Mouse (Mus musculus) stomach, embryonic 16.5 days (tissue): ENCODE data around the gene Lgals2. TPM values are rescaled to one million over a fixed set of nuclear protein-coding genes. Genes with fewer than 3 reads are reported as not detected.

ENCODE experiments used
- ATAC-seq: fragments of 200-750 bp; cut with Nextera tagmentation; 2 replicates; pipeline ENCODE4 v1.8.0; 2017; ENCODE audit warnings: moderate number of reproducible peaks, moderate TSS enrichment; ENCODE audit not compliant: insufficient read depth, low FRiP score
- H3K27ac ChIP-seq: fragments of 300-500 bp; sonication (generic); 2 replicates; pipeline ENCODE4 v1.5.1; 2014; ENCODE audit warnings: low read length
- H3K27me3 ChIP-seq: fragments of 300-500 bp; sonication (generic); 2 replicates; pipeline ENCODE4 v1.6.1; 2014; ENCODE audit warnings: low read length, control low read depth, mixed read lengths; ENCODE audit not compliant: control insufficient read depth, insufficient read depth
- H3K36me3 ChIP-seq: fragments of 300-500 bp; sonication (generic); 2 replicates; pipeline ENCODE4 v1.6.1; 2014; ENCODE audit warnings: low read length; ENCODE audit not compliant: control insufficient read depth, insufficient read depth
- H3K4me1 ChIP-seq: fragments of 300-500 bp; sonication (generic); 2 replicates; pipeline ENCODE4 v1.6.1; 2014; ENCODE audit warnings: low read length, control low read depth, mixed read lengths; ENCODE audit not compliant: control insufficient read depth, insufficient read depth
- H3K4me2 ChIP-seq: fragments of 300-500 bp; sonication (generic); 2 replicates; pipeline ENCODE4 v1.6.1; 2014; ENCODE audit warnings: low read depth, low read length, mixed read lengths
- H3K4me3 ChIP-seq: fragments of 300-500 bp; sonication (generic); replicated peaks from 2 replicates; pipeline ENCODE4 v1.5.1; 2014; ENCODE audit warnings: mild to moderate bottlenecking, low read length
- H3K9ac ChIP-seq: fragments of 300-500 bp; sonication (generic); 2 replicates; pipeline ENCODE4 v1.6.1; 2014; ENCODE audit warnings: low read length
- H3K9me3 ChIP-seq: fragments of 300-500 bp; sonication (generic); replicated peaks from 2 replicates; pipeline ENCODE4 v1.6.1; 2016; ENCODE audit warnings: low read length, control low read depth; ENCODE audit not compliant: control insufficient read depth
- WGBS: fragments of 180-500 bp; shearing (Covaris S2); extraction: QIAGEN DNeasy Blood & Tissue Kit; methylation state at CpG from one replicate; pipeline ENCODE4 v1.1.7; 2014; 5-methylcytosine and 5-hydroxymethylcytosine counted together
- polyA plus RNA-seq: library from polyadenylated mRNA; unstranded; fragments of >200 nt; fragmentation: Nextera tagmentation; extraction: Ambion mirVana; gene quantifications from 2 replicates; pipeline ENCODE4 v1.2.1, GENCODE M21; 2015

The Lgals2 gene
- polyA plus RNA-seq, 1 experiment from 2014 or later = 122 TPM

- Histone ChIP-seq H3K27ac (peak overlapping the region; percentile 96), H3K4me3 (peak overlapping the region; percentile 80), H3K9ac (peak overlapping the region; percentile 85), H3K4me1 (peaks cover 65% of the 10 kb centered on the region), H3K9me3 (no peaks in the 10 kb centered on the region), H3K27me3 (no peaks in the 10 kb centered on the region), H3K36me3 (peaks cover 12% of the 10 kb centered on the region; the same call in 1 of the 2 replicates), H3K4me2 (peak overlapping the region; percentile 73)
- 35% methylated on average over 21 of the region's 21 CpGs for WGBS
- ATAC-seq = no peak
These were observed 11.5 kb downstream of the Lgals2 start for GRCm38 (mm10) chr15:78843581-78844469.

- H3K27ac ChIP-seq = peak within 1 kb of the TSS; percentile 96
- 0 out of 2 replicates have a peak, but pooled peaks cover 8% of the 10 kb centered on the region for H3K36me3 ChIP-seq
- no peaks in the 10 kb centered on the region for H3K27me3 ChIP-seq
- peak within 1 kb of the TSS; percentile 80 for H3K4me3 ChIP-seq
- H3K9ac ChIP-seq = peak within 1 kb of the TSS; percentile 85
- peaks cover 56% of the 10 kb centered on the region for H3K4me1 ChIP-seq
- no peaks in the 10 kb centered on the region for H3K9me3 ChIP-seq
- H3K4me2 ChIP-seq = peak within 1 kb of the TSS; percentile 73
- ATAC-seq = peak; percentile 86
- WGBS = under 1% methylated on average over 80 of the region's 86 CpGs
These were observed 12.8 kb downstream of the Lgals2 start, which contains the start of gene Cdc42ep1 for GRCm38 (mm10) chr15:78842371-78843163. Gene Cdc42ep1 (plus strand): TSS chr15:78842624.

- Histone ChIP-seq H3K9me3 (no peaks in the 10 kb centered on the region), H3K4me3 (no peak overlapping the region), H3K9ac (peak overlapping the region; percentile 11), H3K4me1 (peaks cover 50% of the 10 kb centered on the region), H3K4me2 (no peak overlapping the region), H3K27ac (peak overlapping the region; percentile 82; the same call in 1 of the 2 replicates), H3K27me3 (no peaks in the 10 kb centered on the region), H3K36me3 (no peaks in the 10 kb centered on the region)
- WGBS = 68% methylated on average over 6 of the region's 6 CpGs
- ATAC-seq = no peak
These were observed 14.1 kb downstream of the Lgals2 start for GRCm38 (mm10) chr15:78841161-78841790.

DNA sequence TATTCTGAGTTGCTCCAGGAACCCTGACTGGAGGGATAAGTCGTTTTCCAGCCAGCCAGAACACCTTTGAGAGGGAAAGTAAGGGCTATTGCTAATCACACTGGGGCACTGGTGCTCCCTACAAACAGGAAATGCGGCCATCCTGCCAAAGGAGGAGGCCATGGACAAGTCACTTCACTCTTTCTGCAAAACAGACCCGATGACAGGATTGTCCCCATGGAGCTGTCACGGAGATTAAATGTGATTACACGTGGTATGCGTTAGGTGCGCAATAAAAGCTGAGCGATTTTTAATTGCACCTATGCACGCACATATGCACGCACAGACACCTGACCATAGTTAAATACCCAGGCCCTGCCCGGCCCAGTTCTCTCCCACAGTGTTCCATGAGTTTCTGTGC is 14.6 kb downstream of the Lgals2 start:
- Histone ChIP-seq H3K9me3 (no peaks in the 10 kb centered on the region), H3K4me1 (peaks cover 51% of the 10 kb centered on the region), H3K36me3 (no peaks in the 10 kb centered on the region), H3K4me3 (no peak overlapping the region), H3K27me3 (no peaks in the 10 kb centered on the region), H3K4me2 (no peak overlapping the region), H3K9ac (peak overlapping the region; percentile 21; the same call in 1 of the 2 replicates), H3K27ac (peak overlapping the region; percentile 82)
- 64% methylated on average over 11 of the region's 11 CpGs for WGBS
- ATAC-seq = no peak

- Histone ChIP-seq H3K36me3 (no peaks in the 10 kb centered on the region), H3K4me3 (no peak overlapping the region), H3K4me1 (peaks cover 51% of the 10 kb centered on the region), H3K4me2 (no peak overlapping the region), H3K27ac (peak overlapping the region; percentile 82), H3K27me3 (no peaks in the 10 kb centered on the region), H3K9ac (peak overlapping the region; percentile 21; the same call in 1 of the 2 replicates), H3K9me3 (no peaks in the 10 kb centered on the region)
- 44% methylated on average over 3 of the region's 3 CpGs for WGBS
- ATAC-seq = no peak
These were observed 15.1 kb downstream of the Lgals2 start for GRCm38 (mm10) chr15:78840241-78840640.

GRCm38 (mm10) chr15:78839744-78840143 is 15.6 kb downstream of the Lgals2 start:
- no peaks in the 10 kb centered on the region for H3K36me3 ChIP-seq
- H3K4me1 ChIP-seq = peaks cover 51% of the 10 kb centered on the region
- WGBS = 12% methylated on average over 2 of the region's 2 CpGs
- no peak overlapping the region for H3K4me3 ChIP-seq
- H3K27ac ChIP-seq = peak overlapping the region; percentile 82
- H3K27me3 ChIP-seq = no peaks in the 10 kb centered on the region
- ATAC-seq = no peak
- H3K4me2 ChIP-seq = no peak overlapping the region
- H3K9me3 ChIP-seq = no peaks in the 10 kb centered on the region
- peak overlapping the region; percentile 34; the same call in 1 of the 2 replicates for H3K9ac ChIP-seq

DNA sequence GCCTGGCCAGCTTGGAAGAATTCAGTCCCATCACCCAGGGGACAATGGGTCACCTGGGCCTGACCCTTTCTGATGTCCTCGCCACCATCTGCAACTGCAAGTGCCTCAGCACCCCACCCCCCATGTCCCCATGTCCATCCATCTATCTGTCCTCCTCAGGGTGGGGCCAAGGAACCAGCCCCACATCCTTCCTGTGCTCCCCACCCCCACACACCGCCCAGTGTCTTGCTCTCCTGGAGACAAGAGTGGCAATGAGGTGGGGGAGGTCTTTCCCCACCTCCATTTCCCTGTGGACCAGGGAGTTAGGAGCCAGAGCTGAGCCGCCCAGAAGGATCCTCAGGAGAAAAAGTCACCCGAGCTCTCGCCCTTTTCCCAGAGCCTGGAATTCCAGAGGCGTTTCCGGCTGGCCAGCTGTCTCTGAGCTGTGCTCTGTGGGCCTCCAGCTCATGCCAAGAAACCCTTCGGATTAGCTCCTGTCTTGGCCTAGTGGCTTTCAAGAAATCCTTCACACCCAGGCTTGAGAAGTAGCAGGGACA is 19.2 kb downstream of the Lgals2 start:
- H3K4me1 ChIP-seq = peaks cover 61% of the 10 kb centered on the region
- peak overlapping the region; percentile 31; the same call in 1 of the 2 replicates for H3K9ac ChIP-seq
- H3K27ac ChIP-seq = peak overlapping the region; percentile 90
- no peak overlapping the region for H3K4me2 ChIP-seq
- no peaks in the 10 kb centered on the region for H3K36me3 ChIP-seq
- H3K27me3 ChIP-seq = no peaks in the 10 kb centered on the region
- no peak overlapping the region for H3K4me3 ChIP-seq
- no peak for ATAC-seq
- H3K9me3 ChIP-seq = no peaks in the 10 kb centered on the region
- WGBS = 33% methylated on average over 8 of the region's 8 CpGs

DNA sequence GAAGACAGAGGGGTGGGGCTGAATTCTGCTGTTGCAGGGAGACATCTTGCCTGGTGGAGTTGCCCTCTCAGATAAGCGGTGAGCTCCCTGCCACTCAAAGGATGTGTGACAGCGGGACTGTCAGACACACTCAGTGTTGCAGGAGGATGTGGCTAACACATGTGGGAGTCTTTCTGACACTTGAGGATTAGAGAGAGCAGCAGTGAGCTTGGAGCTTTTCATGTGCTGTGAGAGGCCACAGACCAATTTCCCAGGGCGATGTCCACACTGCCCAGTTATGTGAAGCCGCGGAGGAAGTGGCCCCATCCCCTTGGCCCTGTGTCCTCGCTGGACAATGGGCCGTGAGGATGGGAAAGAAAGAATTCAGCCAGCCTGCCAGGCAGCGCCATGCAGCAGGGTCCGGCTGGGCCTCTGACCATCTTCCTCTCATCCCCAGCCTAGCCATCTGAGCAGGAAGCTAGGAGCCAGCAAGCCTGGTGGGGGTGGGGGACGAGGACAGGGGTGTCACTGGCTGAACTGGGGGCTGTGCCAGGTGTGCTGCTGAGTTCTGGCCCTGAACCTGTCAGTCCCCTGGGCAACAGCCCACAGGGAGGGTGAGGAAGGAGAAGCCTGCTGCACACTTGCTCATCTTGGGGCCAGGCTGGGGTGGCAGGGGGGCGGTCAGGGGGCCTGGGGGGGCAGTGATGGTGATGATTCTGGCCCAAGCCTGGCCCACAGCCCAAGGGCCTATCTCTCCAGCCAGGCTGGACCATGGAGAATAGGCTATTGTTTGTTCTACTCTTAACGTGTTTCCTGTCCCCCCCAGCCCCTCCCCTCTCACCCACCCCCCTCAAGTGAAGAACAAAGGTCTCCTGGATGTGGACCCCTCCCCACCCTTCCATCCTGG is 19.9 kb downstream of the Lgals2 start:
- peaks cover 54% of the 10 kb centered on the region for H3K4me1 ChIP-seq
- no peak overlapping the region for H3K4me3 ChIP-seq
- H3K27me3 ChIP-seq = no peaks in the 10 kb centered on the region
- H3K36me3 ChIP-seq = no peaks in the 10 kb centered on the region
- peak overlapping the region; percentile 90 for H3K27ac ChIP-seq
- H3K9ac ChIP-seq = peak overlapping the region; percentile 31
- no peak for ATAC-seq
- 22% methylated on average over 12 of the region's 12 CpGs for WGBS
- H3K4me2 ChIP-seq = no peak overlapping the region
- H3K9me3 ChIP-seq = no peaks in the 10 kb centered on the region
